Mouse (Mus musculus) lung, adult 2 months (tissue): Measurements from ENCODE around the gene Clcn1.

ENCODE experiments used
- CTCF ChIP-seq: fragments of 200-500 bp; IDR thresholded peaks from 2 replicates; pipeline ENCODE4 v1.5.1; 2011; ENCODE audit warnings: mild to moderate bottlenecking, low read length, control low read depth; ENCODE audit not compliant: insufficient read depth
- POLR2A ChIP-seq: fragments of 200-500 bp; IDR thresholded peaks from 2 replicates; pipeline ENCODE4 v1.6.1; 2011; ENCODE audit warnings: low read depth, mild to moderate bottlenecking, control low read depth, low read length, borderline replicate concordance; ENCODE audit errors: extremely low read depth

- no peak for TF ChIP-seq CTCF
- TF ChIP-seq POLR2A = no peak
Measured at GRCm38 (mm10) chr6:42360231-42360840, 73.9 kb downstream of the Clcn1 start.
